Mouse (Mus musculus): ENCODE results near the gene Htr1a.

Htr1a gene

GRCm38 (mm10) chr13:105443339-105443738 is at the start of gene Htr1a:
Gene Htr1a, plus strand, starts transcription at chr13:105443639.
- DNase-seq (ENCODE audit: low spot score): no peak

- DNase-seq (ENCODE audit: low spot score): no peak
Observed at GRCm38 (mm10) chr13:105411535-105412326, 31.7 kb upstream of the Htr1a start.

- DNase-seq (ENCODE audit: low spot score): no peak
Observed at GRCm38 (mm10) chr13:105412327-105412722, 31.1 kb upstream of the Htr1a start.

GRCm38 (mm10) chr13:105433141-105433540 is 10.3 kb upstream of the Htr1a start:
- no peak for DNase-seq (ENCODE audit: low spot score)

DNA sequence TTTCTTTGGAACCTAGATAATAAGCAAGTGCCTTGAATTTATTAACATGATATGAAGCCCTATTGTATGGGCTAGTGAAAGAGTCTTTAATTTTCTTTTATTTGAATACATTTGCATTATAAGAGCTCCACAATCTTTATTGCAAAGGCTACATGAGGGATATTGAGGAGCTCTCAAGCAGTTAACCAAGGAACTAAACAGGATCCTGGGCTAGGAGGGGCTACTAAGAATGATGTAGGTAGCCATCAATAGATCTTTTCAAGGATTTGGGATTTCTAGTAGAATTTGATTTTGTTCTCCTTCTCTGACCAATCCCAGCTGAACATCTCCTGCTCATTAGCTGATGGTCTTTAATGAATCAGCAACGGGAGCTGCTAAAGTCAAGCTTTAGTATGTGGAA is 9.8 kb upstream of the Htr1a start:
- DNase-seq (ENCODE audit: low spot score): no peak

- DNase-seq (ENCODE audit: low spot score): peak; percentile 43
Observed at GRCm38 (mm10) chr13:105442576-105442975, 863 bp upstream of the Htr1a start.

- DNase-seq (ENCODE audit: low spot score): no peak
Observed at GRCm38 (mm10) chr13:105443871-105444237, 415 bp downstream of the Htr1a start.

DNA sequence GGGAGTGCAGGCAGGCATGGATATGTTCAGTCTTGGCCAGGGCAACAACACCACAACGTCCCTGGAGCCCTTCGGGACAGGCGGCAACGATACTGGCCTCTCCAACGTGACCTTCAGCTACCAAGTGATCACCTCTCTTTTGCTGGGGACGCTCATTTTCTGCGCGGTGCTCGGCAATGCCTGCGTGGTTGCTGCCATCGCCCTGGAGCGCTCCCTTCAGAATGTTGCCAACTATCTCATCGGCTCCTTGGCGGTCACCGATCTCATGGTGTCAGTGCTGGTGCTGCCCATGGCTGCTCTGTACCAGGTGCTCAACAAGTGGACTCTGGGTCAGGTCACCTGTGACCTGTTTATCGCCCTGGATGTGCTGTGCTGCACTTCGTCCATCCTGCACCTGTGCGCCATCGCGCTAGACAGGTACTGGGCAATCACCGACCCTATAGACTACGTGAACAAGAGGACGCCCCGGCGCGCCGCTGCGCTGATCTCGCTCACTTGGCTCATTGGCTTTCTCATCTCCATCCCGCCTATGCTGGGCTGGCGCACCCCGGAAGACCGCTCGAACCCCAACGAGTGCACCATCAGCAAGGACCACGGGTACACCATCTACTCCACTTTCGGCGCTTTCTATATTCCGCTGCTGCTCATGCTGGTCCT is 927 bp downstream of the Htr1a start:
- DNase-seq (ENCODE audit: low spot score): no peak

GRCm38 (mm10) chr13:105444895-105445281 is 1.4 kb downstream of the Htr1a start:
- DNase-seq (ENCODE audit: low spot score): no peak

- DNase-seq (ENCODE audit: low spot score): no peak
Observed at GRCm38 (mm10) chr13:105446239-105446638, 2.8 kb downstream of the Htr1a start.

- no peak for DNase-seq (ENCODE audit: low spot score)
Observed at GRCm38 (mm10) chr13:105447695-105448094, 4.3 kb downstream of the Htr1a start.

- no peak for DNase-seq (ENCODE audit: low spot score)
Observed at GRCm38 (mm10) chr13:105451536-105451935, 8.1 kb downstream of the Htr1a start.
